Mouse (Mus musculus) adrenal gland, adult 2 months (tissue): ENCODE data around the gene G6pc3. TPM values are rescaled to one million over a fixed set of nuclear protein-coding genes. Genes with fewer than 3 reads are reported as not detected.

ENCODE experiments used
- DNase-seq: peaks from one replicate; pipeline ENCODE4 v3.0.0; 2021
- polyA plus RNA-seq: library from polyadenylated mRNA; depleted of rRNA; stranded (reverse); fragments of >200 nt; gene quantifications from 2 replicates; pipeline ENCODE4 v1.2.3, GENCODE M21; 2012
- total RNA-seq, 2 experiments: library from RNA; stranded (reverse); gene quantifications; 2 replicates each; pipeline ENCODE4 v1.2.3; 2021

G6pc3 gene
- total and polyA plus RNA-seq, 3 experiments: 140 to 297 (median 149) TPM

GRCm38 (mm10) chr11:102186235-102186634 is 3.2 kb upstream of the G6pc3 start:
- no peak for DNase-seq

GRCm38 (mm10) chr11:102188980-102189379 is 440 bp upstream of the G6pc3 start:
- DNase-seq: no peak

- no peak for DNase-seq
These were observed 1.4 kb downstream of the G6pc3 start for GRCm38 (mm10) chr11:102190848-102191247.

- DNase-seq: peak; percentile 84
These were observed 4.4 kb downstream of the G6pc3 start for GRCm38 (mm10) chr11:102193657-102194440.

- DNase-seq: no peak
These were observed 6.8 kb downstream of the G6pc3 start for GRCm38 (mm10) chr11:102196018-102196797.

GRCm38 (mm10) chr11:102198245-102198644 is 8.8 kb downstream of the G6pc3 start:
- DNase-seq: no peak

- no peak for DNase-seq
These were observed 10.4 kb downstream of the G6pc3 start for GRCm38 (mm10) chr11:102199856-102200255.

- DNase-seq: no peak
These were observed 12.0 kb downstream of the G6pc3 start for GRCm38 (mm10) chr11:102201408-102201821.

GRCm38 (mm10) chr11:102206481-102206880 is 17.1 kb downstream of the G6pc3 start:
- no peak for DNase-seq

GRCm38 (mm10) chr11:102207825-102208777 is 18.7 kb downstream of the G6pc3 start:
- DNase-seq: no peak

- DNase-seq: no peak
These were observed 19.4 kb downstream of the G6pc3 start for GRCm38 (mm10) chr11:102208846-102209245.

GRCm38 (mm10) chr11:102209742-102210141 is 20.3 kb downstream of the G6pc3 start:
- DNase-seq: no peak

- DNase-seq: no peak
These were observed 20.8 kb downstream of the G6pc3 start for GRCm38 (mm10) chr11:102210185-102210584.

GRCm38 (mm10) chr11:102211011-102211410 is 21.6 kb downstream of the G6pc3 start:
- no peak for DNase-seq

GRCm38 (mm10) chr11:102211936-102212341 is 22.5 kb downstream of the G6pc3 start:
- DNase-seq: no peak

- DNase-seq: no peak
These were observed 25.2 kb downstream of the G6pc3 start for GRCm38 (mm10) chr11:102214430-102215156.

GRCm38 (mm10) chr11:102215511-102215910 is 26.1 kb downstream of the G6pc3 start:
- no peak for DNase-seq

- peak; percentile 85 for DNase-seq
These were observed 26.9 kb downstream of the G6pc3 start for GRCm38 (mm10) chr11:102216056-102216885.

- DNase-seq: no peak
These were observed 27.4 kb downstream of the G6pc3 start for GRCm38 (mm10) chr11:102216886-102217240.

- no peak for DNase-seq
These were observed 28.0 kb downstream of the G6pc3 start for GRCm38 (mm10) chr11:102217396-102217795.
